In genomic region chr9:59721144-59721543, GRCm38 (mm10) we compare ENCODE assay signal across 22 mouse cellular contexts. TPM values are rescaled to one million over a fixed set of nuclear protein-coding genes. Genes with fewer than 3 reads are reported as not detected.
"Had no signal": no experiment of that assay in that cellular context is flagged by ENCODE, and none has a peak within 500 bp of the region (broad histone marks: within the 10 kb centered on the region; RNA-seq: fewer than 3 reads in every experiment).

No protein-coding gene starts in this region.

- ATAC-seq: lung, postnatal 0 days; midbrain, embryonic 16.5 days had no signal

- H3K27ac ChIP-seq: lung, embryonic 15.5 days; macrophage; neural tube, embryonic 13.5 days; neural tube, embryonic 15.5 days had no signal

- H3K9me3 ChIP-seq: lung, embryonic 15.5 days; megakaryocyte, embryonic 14.5 days; neural tube, embryonic 13.5 days; neural tube, embryonic 15.5 days had no signal

- DNase-seq: lung, adult 2 months; lung, postnatal 14 days; lung, postnatal 36 days; midbrain, embryonic 14.5 days; retina, postnatal 1 day; right cerebral cortex, adult 18-20 months; right cerebral cortex, postnatal 25 days; right cerebral cortex, postnatal 4 days; spleen, adult 18-20 months; thymus, adult 18-20 months; thymus, postnatal 14 days; thymus, postnatal 36 days had no signal

- H3K36me3 ChIP-seq: lung, embryonic 15.5 days; neural tube, embryonic 13.5 days; neural tube, embryonic 15.5 days had no signal

- H3K27me3 ChIP-seq: lung, embryonic 15.5 days had no signal

- H3K9ac ChIP-seq: lung, embryonic 15.5 days; neural tube, embryonic 13.5 days; neural tube, embryonic 15.5 days had no signal

- H3K4me2 ChIP-seq: lung, embryonic 15.5 days; midbrain, embryonic 11.5 days; neural tube, embryonic 13.5 days; neural tube, embryonic 15.5 days had no signal

- H3K4me3 ChIP-seq: lung, embryonic 15.5 days; megakaryocyte, embryonic 14.5 days; myocyte; neural tube, embryonic 13.5 days; neural tube, embryonic 15.5 days had no signal

RNA-seq across cellular contexts. Expression of gene Gramd2, which starts 41.2 kb away (rescaled TPM):
- total RNA-seq: megakaryocyte progenitor cell, adult 5-6 weeks had no signal
